Mouse (Mus musculus): ENCODE measurements around the gene Pabpn1l.
"Not testable (repeated sequence)": the region's sequence is repeated elsewhere in the genome, so short reads cannot be mapped to it uniquely, and the experiment has no call there.

Pabpn1l gene

GRCm38 (mm10) chr8:122646337-122646736 lies 23.8 kb upstream of the Pabpn1l start:
- DNase-seq: no peak

- DNase-seq: no peak
Measured at GRCm38 (mm10) chr8:122644175-122644954, 21.8 kb upstream of the Pabpn1l start.

- DNase-seq: peak; percentile 60 to 71
Measured at GRCm38 (mm10) chr8:122642071-122642470, 19.5 kb upstream of the Pabpn1l start.

GRCm38 (mm10) chr8:122641406-122641805 lies 18.9 kb upstream of the Pabpn1l start:
- no peak for DNase-seq

GRCm38 (mm10) chr8:122640825-122641224 lies 18.3 kb upstream of the Pabpn1l start:
- no peak for DNase-seq

- peak; percentile 86 to 88 for DNase-seq
Measured at GRCm38 (mm10) chr8:122639521-122640248, 17.1 kb upstream of the Pabpn1l start.

GRCm38 (mm10) chr8:122638601-122639000 lies 16.1 kb upstream of the Pabpn1l start:
- DNase-seq: peak; percentile 72 to 77

GRCm38 (mm10) chr8:122637230-122637629 lies 14.7 kb upstream of the Pabpn1l start:
- no peak for DNase-seq

GRCm38 (mm10) chr8:122636803-122637175 lies 14.2 kb upstream of the Pabpn1l start:
- peak in 1 of 2 experiments; percentile 55 for DNase-seq

GRCm38 (mm10) chr8:122635878-122636802 lies 13.6 kb upstream of the Pabpn1l start:
- DNase-seq: no peak

- peak; percentile 47 to 58 for DNase-seq
Measured at GRCm38 (mm10) chr8:122633205-122633604, 10.7 kb upstream of the Pabpn1l start.

- not testable (repeated sequence) for DNase-seq
Measured at GRCm38 (mm10) chr8:122632134-122632533, 9.6 kb upstream of the Pabpn1l start.

- DNase-seq: peak in 1 of 2 experiments; percentile 59
Measured at GRCm38 (mm10) chr8:122630696-122631095, 8.2 kb upstream of the Pabpn1l start.

GRCm38 (mm10) chr8:122629388-122629787 lies 6.8 kb upstream of the Pabpn1l start:
- DNase-seq: no peak

GRCm38 (mm10) chr8:122626896-122627295 lies 4.4 kb upstream of the Pabpn1l start:
- no peak for DNase-seq

- no peak for DNase-seq
Measured at GRCm38 (mm10) chr8:122625811-122626210, 3.3 kb upstream of the Pabpn1l start.

GRCm38 (mm10) chr8:122624653-122625052 lies 2.1 kb upstream of the Pabpn1l start:
- no peak for DNase-seq

GRCm38 (mm10) chr8:122623844-122624642 lies 1.5 kb upstream of the Pabpn1l start:
- DNase-seq: no peak

GRCm38 (mm10) chr8:122620446-122620845 lies 2.1 kb downstream of the Pabpn1l start:
- DNase-seq: no peak

- DNase-seq: no peak
Measured at GRCm38 (mm10) chr8:122618660-122619378, 3.7 kb downstream of the Pabpn1l start.

GRCm38 (mm10) chr8:122617947-122618546 lies 4.5 kb downstream of the Pabpn1l start:
- DNase-seq: peak; percentile 90 to 95

All from cerebellum, postnatal 14 days (tissue).